Mouse (Mus musculus) midbrain, embryonic 15.5 days (tissue): ENCODE results near the gene 1700125H20Rik. TPM values are rescaled to one million over a fixed set of nuclear protein-coding genes. Genes with fewer than 3 reads are reported as not detected.
"Not testable (repeated sequence)": the region's sequence is repeated elsewhere in the genome, so short reads cannot be mapped to it uniquely, and the experiment has no call there.

Experiments
- ATAC-seq: fragments of 200-750 bp; cut with Nextera tagmentation; replicated peaks from 2 replicates; pipeline ENCODE4 v1.8.0; 2017; ENCODE audit warnings: moderate TSS enrichment
- H3K27ac ChIP-seq: fragments of 300-500 bp; sonication (generic); 2 replicates; pipeline ENCODE4 v1.5.1; 2015; ENCODE audit warnings: mild to moderate bottlenecking, inconsistent platforms
- H3K27me3 ChIP-seq: fragments of 300-500 bp; sonication (generic); replicated peaks from 2 replicates; pipeline ENCODE4 v1.6.1; 2015; ENCODE audit warnings: inconsistent platforms
- H3K36me3 ChIP-seq: fragments of 300-500 bp; sonication (generic); replicated peaks from 2 replicates; pipeline ENCODE4 v1.6.1; 2015; ENCODE audit warnings: inconsistent platforms
- H3K4me1 ChIP-seq: fragments of 300-500 bp; sonication (generic); 2 replicates; pipeline ENCODE4 v1.6.1; 2015; ENCODE audit warnings: inconsistent platforms
- H3K4me2 ChIP-seq: fragments of 300-500 bp; sonication (generic); 2 replicates; pipeline ENCODE4 v1.6.1; 2015; ENCODE audit warnings: inconsistent platforms, mild to moderate bottlenecking, moderate library complexity
- H3K4me3 ChIP-seq: fragments of 300-500 bp; sonication (generic); 2 replicates; pipeline ENCODE4 v1.5.1; 2015; ENCODE audit warnings: mild to moderate bottlenecking, inconsistent platforms
- H3K9ac ChIP-seq: fragments of 300-500 bp; sonication (generic); 2 replicates; pipeline ENCODE4 v1.6.1; 2015; ENCODE audit warnings: mild to moderate bottlenecking, inconsistent platforms
- H3K9me3 ChIP-seq: fragments of 300-500 bp; sonication (generic); 2 replicates; pipeline ENCODE4 v1.6.1; 2016; ENCODE audit warnings: inconsistent platforms
- WGBS: fragments of 180-500 bp; shearing (Covaris S2); methylation state at CpG from one replicate; pipeline ENCODE4 v1.1.7; 2015; ENCODE audit warnings: mixed read lengths; 5-methylcytosine and 5-hydroxymethylcytosine counted together
- polyA plus RNA-seq: library from polyadenylated mRNA; unstranded; fragments of >200 nt; fragmentation: Nextera tagmentation; extraction: Ambion mirVana; gene quantifications from 2 replicates; pipeline ENCODE4 v1.2.1, GENCODE M21; 2015

The 1700125H20Rik gene
- polyA plus RNA-seq, 1 experiment from 2014 or later = 0.62 TPM

DNA sequence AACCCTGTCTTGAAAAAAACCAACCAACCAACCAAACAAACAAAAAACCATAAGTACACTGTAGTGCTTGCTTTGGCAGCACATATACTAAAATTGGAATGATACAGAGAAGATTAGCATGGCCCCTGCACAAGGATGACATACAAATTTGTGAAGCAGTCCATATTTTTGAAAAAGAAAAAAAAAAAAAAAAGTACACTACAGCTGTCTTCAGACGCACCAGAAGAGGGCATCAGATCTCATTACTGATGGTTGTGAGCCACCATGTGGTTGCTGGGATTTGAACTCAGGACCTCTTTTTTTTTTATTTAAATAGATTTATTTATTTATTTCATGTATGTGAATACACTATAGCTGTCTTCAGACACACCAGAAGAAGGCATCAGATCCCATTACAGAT, 7.2 kb upstream of the 1700125H20Rik start:
- H3K4me3 ChIP-seq, H3K4me1 ChIP-seq, H3K9ac ChIP-seq, H3K27ac ChIP-seq, H3K4me2 ChIP-seq, H3K9me3 ChIP-seq, H3K27me3 ChIP-seq, H3K36me3 ChIP-seq, ATAC-seq: not testable (repeated sequence)
- 77% methylated on average over 1 of the region's 1 CpGs for WGBS

DNA sequence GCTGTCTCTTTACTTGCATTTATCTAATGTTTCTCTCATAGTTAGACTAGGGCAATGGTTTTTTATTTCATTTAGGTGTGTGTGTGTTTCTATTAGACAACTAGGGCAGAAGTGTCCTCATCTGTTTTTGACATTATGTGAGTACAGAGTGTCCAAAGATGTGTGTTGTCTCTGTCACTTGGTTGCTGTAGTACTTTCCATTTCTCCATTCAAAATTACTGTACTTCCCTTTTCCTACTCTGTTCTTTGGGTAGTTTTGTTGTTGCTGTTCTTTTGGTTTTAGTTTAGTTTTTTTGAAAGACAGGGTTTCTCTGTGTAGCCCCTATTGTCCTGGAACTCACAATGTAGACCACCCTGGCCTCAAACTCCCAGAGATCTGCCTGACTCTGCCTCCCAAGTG, 5.8 kb upstream of the 1700125H20Rik start:
- Histone ChIP-seq H3K4me1 (no peaks in the 10 kb centered on the region), H3K27me3 (no peaks in the 10 kb centered on the region), H3K9me3 (no peaks in the 10 kb centered on the region), H3K4me2 (no peak overlapping the region), H3K27ac (no peak overlapping the region), H3K36me3 (no peaks in the 10 kb centered on the region), H3K9ac (no peak overlapping the region), H3K4me3 (no peak overlapping the region)
- ATAC-seq = no peak

DNA sequence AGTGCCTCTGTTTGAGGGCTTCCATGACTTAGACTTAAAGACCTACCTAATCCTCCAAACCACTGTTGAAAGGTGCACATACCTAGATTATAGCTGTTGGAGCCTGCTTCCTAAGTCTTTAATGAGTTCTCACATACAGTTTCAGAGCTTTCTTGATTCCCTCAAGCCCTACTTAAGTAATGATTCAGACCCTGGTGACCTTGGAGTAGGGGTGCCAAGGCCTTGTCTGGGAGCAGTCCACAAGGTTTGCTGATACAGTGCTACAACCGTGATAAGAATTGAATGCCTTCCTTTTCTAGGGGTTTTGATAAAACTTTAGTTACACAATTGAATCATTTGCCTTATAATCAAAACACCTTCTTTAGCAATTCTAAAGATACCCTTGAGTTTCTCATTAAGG, 2.7 kb upstream of the 1700125H20Rik start:
- ATAC-seq = no peak
- Histone ChIP-seq H3K36me3 (no peaks in the 10 kb centered on the region), H3K9me3 (no peaks in the 10 kb centered on the region), H3K9ac (no peak overlapping the region), H3K4me3 (no peak overlapping the region), H3K27ac (no peak overlapping the region), H3K4me1 (peaks cover 9% of the 10 kb centered on the region), H3K27me3 (no peaks in the 10 kb centered on the region), H3K4me2 (no peak overlapping the region)
- WGBS = 78% methylated on average over 1 of the region's 1 CpGs

- no peaks in the 10 kb centered on the region for H3K36me3 ChIP-seq
- H3K4me3 ChIP-seq = no peak overlapping the region
- peaks cover 9% of the 10 kb centered on the region for H3K4me1 ChIP-seq
- ATAC-seq = no peak
- H3K9ac ChIP-seq = no peak overlapping the region
- H3K9me3 ChIP-seq = no peaks in the 10 kb centered on the region
- no peak overlapping the region for H3K4me2 ChIP-seq
- 45% methylated on average over 2 of the region's 2 CpGs for WGBS
- H3K27me3 ChIP-seq = no peaks in the 10 kb centered on the region
- no peak overlapping the region for H3K27ac ChIP-seq
Observed at GRCm38 (mm10) chr11:85170833-85171232, 629 bp downstream of the 1700125H20Rik start.

DNA sequence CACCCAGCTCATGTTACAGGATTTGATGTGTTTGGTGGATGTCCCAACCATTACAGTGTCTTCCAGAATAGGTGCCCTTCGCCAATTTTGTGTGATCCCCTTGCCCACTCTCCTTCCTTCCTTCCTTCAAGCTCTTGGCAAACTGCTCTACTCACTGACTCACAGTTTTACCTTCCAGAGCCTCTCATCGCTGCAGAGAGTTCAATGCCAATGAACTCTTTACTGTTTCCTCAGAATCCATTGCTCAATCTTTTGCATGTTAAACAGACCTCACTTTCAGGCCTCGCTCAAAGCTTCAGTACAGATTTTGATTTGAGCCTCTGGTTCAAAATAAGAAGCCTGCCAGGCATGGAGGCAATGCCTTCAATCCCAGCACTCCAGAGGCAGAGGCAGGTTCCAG, 5.7 kb downstream of the 1700125H20Rik start:
- ATAC-seq = no peak
- Histone ChIP-seq H3K4me2 (no peak overlapping the region), H3K27me3 (no peaks in the 10 kb centered on the region), H3K9ac (no peak overlapping the region), H3K4me1 (no peaks in the 10 kb centered on the region), H3K9me3 (no peaks in the 10 kb centered on the region), H3K27ac (no peak overlapping the region), H3K36me3 (no peaks in the 10 kb centered on the region), H3K4me3 (no peak overlapping the region)
- WGBS = 79% methylated on average over 3 of the region's 3 CpGs

DNA sequence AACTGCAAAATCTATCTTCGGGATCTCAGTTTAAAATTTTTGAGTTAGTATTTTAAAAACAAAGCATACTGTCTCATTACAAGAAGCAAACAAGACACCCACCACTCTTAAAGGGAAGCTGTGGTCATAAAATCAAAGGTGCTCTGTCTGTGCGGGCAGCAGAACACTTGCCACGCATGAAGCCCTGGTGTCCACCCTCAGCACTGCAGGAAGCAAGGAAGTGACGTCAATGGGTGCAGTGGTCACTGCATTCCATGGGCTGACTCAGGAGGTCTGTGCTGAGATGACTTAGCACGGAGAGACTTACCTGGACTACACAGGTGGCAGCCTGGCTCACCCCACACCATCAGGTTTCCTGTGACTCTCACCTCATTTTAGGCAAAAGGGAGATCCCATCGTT, 7.6 kb downstream of the 1700125H20Rik start:
- 87% methylated on average over 6 of the region's 6 CpGs for WGBS

DNA sequence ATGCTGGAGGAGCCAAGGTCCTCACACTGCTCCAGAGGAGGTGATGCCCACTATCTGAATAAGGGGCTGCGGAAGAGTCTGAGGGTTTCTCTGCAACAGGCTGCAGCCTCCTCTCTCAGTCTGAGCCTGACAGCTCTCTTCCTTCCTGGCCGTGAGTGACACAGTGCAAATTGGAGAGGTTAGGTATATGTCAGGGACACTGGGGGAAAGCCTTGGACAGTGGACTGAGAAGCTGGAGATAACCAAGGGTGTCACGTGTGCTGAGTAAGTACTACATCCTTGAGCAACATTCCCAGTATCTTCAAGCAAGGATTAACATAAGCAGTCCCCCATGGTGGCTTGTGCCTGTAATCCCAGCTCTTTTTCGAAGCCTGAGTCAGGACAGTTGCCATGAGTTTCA, 8.2 kb downstream of the 1700125H20Rik start:
- ATAC-seq = no peak
- Histone ChIP-seq H3K36me3 (no peaks in the 10 kb centered on the region), H3K4me2 (no peak overlapping the region), H3K9me3 (no peaks in the 10 kb centered on the region), H3K27me3 (no peaks in the 10 kb centered on the region), H3K9ac (no peak overlapping the region), H3K27ac (no peak overlapping the region), H3K4me1 (peaks cover 8% of the 10 kb centered on the region), H3K4me3 (no peak overlapping the region)
- WGBS = 84% methylated on average over 4 of the region's 4 CpGs

More for the DNA sequence above, 7.6 kb downstream of the 1700125H20Rik start:
- no peak for ATAC-seq
- no peaks in the 10 kb centered on the region for H3K36me3 ChIP-seq
- H3K9me3 ChIP-seq = no peaks in the 10 kb centered on the region
- no peak overlapping the region for H3K9ac ChIP-seq
- H3K4me3 ChIP-seq = no peak overlapping the region
- no peak overlapping the region for H3K4me2 ChIP-seq
- peaks cover 5% of the 10 kb centered on the region for H3K4me1 ChIP-seq
- no peaks in the 10 kb centered on the region for H3K27me3 ChIP-seq
- no peak overlapping the region for H3K27ac ChIP-seq

DNA sequence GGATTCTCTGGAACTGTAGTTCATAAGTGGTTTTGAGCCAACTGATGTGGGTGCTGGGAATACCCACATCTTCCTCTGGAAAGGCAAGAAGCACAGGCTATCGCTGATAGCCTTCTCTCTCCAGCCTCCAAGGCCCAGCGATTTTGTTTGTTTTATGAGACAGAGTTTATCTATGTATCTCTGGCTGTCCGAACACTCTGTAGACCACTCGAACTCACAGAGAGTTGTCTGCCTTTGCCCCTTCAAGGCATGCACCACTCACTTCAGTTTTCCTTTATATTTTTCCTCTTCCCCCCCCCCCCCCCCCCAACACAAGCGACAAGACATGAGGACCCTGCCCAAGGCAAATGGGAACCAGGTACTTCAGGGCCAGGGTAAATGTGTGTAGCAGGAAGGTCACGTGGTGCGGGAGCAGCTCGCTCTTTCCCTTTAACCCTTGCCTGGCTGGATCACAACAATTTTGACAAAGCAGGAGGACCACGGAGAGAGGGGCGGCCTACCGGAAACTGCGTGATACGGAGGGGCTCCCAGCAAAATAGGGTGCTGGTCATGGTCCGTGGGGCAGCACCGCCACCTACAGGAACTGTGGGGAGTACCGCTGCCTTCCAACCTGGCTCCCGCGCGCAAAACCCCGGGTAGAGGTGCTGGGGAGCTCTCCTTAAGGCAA, 12.5 kb downstream of the 1700125H20Rik start:
- Histone ChIP-seq H3K27ac (peak overlapping the region; percentile 57), H3K36me3 (no peaks in the 10 kb centered on the region), H3K4me1 (peaks cover 9% of the 10 kb centered on the region), H3K9ac (peak overlapping the region; percentile 30), H3K27me3 (no peaks in the 10 kb centered on the region), H3K9me3 (no peaks in the 10 kb centered on the region), H3K4me2 (peak overlapping the region; percentile 63), H3K4me3 (peak overlapping the region; percentile 35)
- WGBS = 5% methylated on average over 20 of the region's 20 CpGs
- ATAC-seq = peak; percentile 95

DNA sequence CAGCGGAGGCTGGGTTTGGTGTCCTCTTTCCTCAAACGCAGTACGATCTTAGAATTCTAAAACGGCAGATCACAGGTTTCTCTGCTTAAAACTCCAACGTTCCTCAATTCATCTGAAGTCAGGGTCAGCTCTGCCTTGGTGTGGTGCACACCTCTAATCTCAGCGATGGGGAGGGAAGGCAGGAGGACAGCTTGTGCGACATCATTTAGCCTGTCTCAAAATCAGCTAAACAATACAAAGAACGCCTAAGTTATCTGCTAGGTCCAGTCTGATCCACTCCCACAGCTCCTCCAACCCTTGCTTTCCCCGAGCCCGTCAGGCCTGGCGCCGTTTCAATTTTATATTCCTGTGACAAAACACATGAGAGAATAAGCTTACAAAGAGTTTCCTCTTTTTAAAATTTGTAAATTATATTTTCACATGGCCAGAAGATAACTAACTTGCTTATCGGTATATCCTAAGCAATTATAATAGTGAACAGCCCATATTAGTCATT, 13.1 kb downstream of the 1700125H20Rik start:
- 27% methylated on average over 13 of the region's 13 CpGs for WGBS
- Histone ChIP-seq H3K4me3 (peak overlapping the region; percentile 35), H3K9me3 (no peaks in the 10 kb centered on the region), H3K4me2 (peak overlapping the region; percentile 63), H3K36me3 (no peaks in the 10 kb centered on the region), H3K9ac (peak overlapping the region; percentile 30), H3K27ac (peak overlapping the region; percentile 57), H3K4me1 (peaks cover 9% of the 10 kb centered on the region), H3K27me3 (no peaks in the 10 kb centered on the region)
- peak; percentile 46 for ATAC-seq

DNA sequence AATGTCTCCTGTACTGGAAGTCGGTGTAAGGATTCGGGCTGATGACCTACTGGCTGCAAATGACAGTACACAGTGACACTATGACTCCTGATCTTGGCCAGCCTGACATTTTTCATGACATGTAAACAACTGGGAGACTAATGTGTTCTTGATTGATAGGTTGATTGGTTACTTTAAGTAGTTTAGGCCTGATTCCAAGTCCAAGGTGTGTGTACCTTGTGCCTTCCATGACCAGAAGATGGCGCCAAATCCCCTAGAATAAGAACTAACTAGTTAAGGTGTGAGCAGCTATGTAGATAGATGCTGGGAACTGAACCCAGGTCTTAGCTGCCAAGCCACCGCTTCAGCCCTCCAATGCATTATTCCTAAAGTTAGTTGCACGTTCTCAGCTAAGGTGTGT, 13.9 kb downstream of the 1700125H20Rik start:
- H3K9ac ChIP-seq = no peak overlapping the region
- no peak overlapping the region for H3K4me3 ChIP-seq
- ATAC-seq = no peak
- no peaks in the 10 kb centered on the region for H3K27me3 ChIP-seq
- H3K4me2 ChIP-seq = no peak overlapping the region
- no peaks in the 10 kb centered on the region for H3K9me3 ChIP-seq
- 69% methylated on average over 5 of the region's 5 CpGs for WGBS
- 0 out of 2 replicates have a peak, but pooled peaks cover 5% of the 10 kb centered on the region for H3K36me3 ChIP-seq
- no peak overlapping the region for H3K27ac ChIP-seq
- H3K4me1 ChIP-seq = peaks cover 9% of the 10 kb centered on the region

- peaks cover 9% of the 10 kb centered on the region for H3K4me1 ChIP-seq
- no peak overlapping the region for H3K4me2 ChIP-seq
- no peaks in the 10 kb centered on the region for H3K9me3 ChIP-seq
- H3K27me3 ChIP-seq = no peaks in the 10 kb centered on the region
- H3K9ac ChIP-seq = no peak overlapping the region
- 91% methylated on average over 6 of the region's 6 CpGs for WGBS
- H3K27ac ChIP-seq = no peak overlapping the region
- no peak for ATAC-seq
- peaks cover 11% of the 10 kb centered on the region; the same call in 1 of the 2 replicates for H3K36me3 ChIP-seq
- H3K4me3 ChIP-seq = no peak overlapping the region
Observed at GRCm38 (mm10) chr11:85184839-85185238, 14.6 kb downstream of the 1700125H20Rik start.

DNA sequence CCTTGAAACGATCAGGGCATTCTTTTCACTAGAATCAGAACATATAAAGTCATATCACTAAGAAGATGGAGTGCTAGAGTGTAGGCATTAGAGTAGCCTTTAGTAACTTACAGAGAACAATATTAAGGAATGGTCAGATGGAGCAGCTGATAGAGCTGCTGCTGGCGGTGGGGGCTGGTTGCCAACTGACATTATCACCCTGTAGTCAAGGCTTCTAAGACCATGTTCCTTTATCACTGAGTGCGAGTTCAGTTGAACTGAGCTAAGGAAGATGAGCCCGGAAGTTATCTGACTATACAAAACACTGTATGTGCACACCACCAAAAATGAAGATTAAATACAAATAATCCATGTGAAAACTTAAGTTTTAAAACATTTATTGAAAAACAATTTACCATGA, 18.9 kb downstream of the 1700125H20Rik start:
- ATAC-seq = no peak
- 90% methylated on average over 4 of the region's 4 CpGs for WGBS
- H3K27me3 ChIP-seq = no peaks in the 10 kb centered on the region
- no peak overlapping the region for H3K4me2 ChIP-seq
- H3K4me3 ChIP-seq = no peak overlapping the region
- no peak overlapping the region for H3K9ac ChIP-seq
- H3K9me3 ChIP-seq = no peaks in the 10 kb centered on the region
- no peaks in the 10 kb centered on the region for H3K4me1 ChIP-seq
- H3K27ac ChIP-seq = no peak overlapping the region
- H3K36me3 ChIP-seq = peaks cover 42% of the 10 kb centered on the region

GRCm38 (mm10) chr11:85190741-85191140, 20.5 kb downstream of the 1700125H20Rik start:
- no peak overlapping the region for H3K9ac ChIP-seq
- no peak overlapping the region for H3K4me3 ChIP-seq
- no peaks in the 10 kb centered on the region for H3K4me1 ChIP-seq
- peaks cover 57% of the 10 kb centered on the region for H3K36me3 ChIP-seq
- no peak overlapping the region for H3K27ac ChIP-seq
- ATAC-seq = no peak
- H3K4me2 ChIP-seq = no peak overlapping the region
- H3K9me3 ChIP-seq = no peaks in the 10 kb centered on the region
- WGBS = 93% methylated on average over 12 of the region's 12 CpGs
- H3K27me3 ChIP-seq = no peaks in the 10 kb centered on the region
